Mouse (Mus musculus): ENCODE data around the gene N4bp3.

DNA sequence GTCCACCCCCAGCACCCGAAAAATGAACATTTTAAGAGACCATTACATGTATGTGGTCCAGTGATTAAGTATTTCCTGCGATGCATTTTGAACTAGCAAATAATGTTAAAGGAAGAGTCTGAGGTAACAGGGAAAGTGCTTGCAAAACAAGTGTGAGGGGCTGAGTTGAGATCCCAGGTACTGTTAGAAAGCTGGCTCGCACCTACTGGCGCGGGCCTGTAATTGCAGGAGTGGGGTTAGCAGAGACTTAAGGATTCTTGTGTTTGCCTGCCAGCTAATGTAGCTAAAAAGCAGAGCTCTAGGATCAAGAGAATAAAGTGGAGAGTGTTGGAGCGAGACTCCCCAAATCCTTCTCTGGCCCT is 14.3 kb downstream of the N4bp3 start:
- peak; percentile 59 for TF ChIP-seq CTCF (IDR thresholded peaks at IDR 0.05; ENCODE audit: extremely low read depth, insufficient read depth, low read length)
- no peak for TF ChIP-seq POLR2A (IDR thresholded peaks at IDR 0.05; ENCODE audit: extremely low read depth, insufficient read depth, low read length)
